Mouse (Mus musculus) v-Abl transformed pro-B cells (cell line): ENCODE data around the gene Atg7.

Source experiments
- in situ Hi-C, 2 experiments: fragments of 400-800 bp; cut with MboI; formaldehyde crosslinking; loops; one replicate each; pipeline ENCODE4 v1.15.1; 2025; ENCODE audit not compliant: unreplicated experiment in 2 of 2

The Atg7 gene

DNA sequence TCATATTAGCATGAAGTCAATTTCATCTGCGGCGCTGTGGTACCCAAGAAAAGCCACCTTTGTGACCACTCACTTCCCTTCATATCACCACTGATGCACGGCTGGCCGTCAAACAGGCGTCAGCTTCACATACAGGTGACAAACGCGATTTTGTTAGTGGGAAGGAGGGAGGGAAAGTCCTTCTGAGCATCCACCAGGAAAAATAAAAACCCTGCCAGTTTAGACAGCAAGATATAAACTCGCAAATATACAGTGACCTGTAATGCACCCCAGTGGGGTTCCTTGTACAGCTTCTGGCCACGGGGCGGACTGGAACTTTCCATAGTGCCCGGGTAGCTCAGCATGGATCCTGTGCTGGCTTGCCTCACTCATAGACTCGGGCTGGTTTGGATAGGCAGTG, 248.9 kb downstream of the Atg7 start:
- in situ Hi-C loops, result no loop called here

DNA sequence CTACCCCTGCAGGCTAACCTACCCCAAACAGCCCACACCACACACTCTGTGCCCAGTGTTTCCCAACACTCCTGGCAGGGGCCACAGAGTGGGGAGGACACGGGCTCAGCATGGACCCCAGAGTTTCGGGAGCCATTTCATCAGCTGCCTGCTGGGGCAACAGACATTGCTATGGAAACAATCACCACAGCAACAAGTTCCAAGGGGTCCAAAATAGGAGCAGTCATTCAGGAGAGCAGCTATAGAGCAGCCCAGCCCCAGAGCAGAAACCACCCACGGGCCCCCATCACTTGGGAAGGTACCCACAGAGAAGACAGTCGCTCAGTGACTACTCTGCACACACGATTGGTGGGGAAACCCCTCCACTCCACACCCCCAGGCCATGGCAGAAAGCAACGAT, 249.5 kb downstream of the Atg7 start:
- in situ Hi-C loops, result no loop called here

DNA sequence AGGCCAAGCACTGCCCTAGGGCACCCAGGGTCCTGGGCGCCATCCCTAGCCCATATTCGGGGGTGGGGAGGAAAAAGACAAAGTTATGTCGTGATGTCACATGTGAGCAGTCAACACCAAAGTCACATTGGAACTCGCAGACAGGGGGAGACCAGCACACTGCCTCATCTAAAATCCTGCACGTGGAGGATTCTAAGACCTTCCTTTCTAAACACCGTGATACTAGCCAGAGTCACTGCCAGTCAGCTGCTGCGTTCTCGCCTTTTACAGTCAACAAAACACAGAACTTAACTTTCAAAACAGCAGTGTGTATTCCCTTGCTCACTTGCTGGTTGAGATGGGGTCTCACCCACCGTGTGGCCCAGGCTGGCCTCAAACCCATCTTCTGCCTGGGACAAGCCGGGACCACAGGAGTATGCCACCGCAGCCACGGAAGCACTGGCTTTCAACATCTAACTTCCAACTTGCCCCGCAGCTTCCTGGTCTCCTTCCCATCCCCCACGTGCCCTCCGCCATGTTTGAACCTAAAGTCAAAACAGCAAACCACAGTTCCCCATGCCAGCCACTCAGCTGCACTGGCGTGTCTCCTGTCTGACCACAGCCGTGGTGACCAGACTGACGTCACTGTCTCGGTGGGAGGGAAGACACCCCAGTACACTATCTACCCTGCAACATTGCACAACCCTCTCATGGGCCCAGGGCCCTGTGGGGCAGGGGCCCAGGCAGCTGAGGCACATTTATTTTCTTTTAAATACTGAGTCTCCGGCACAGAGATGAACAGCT, 250.7 kb downstream of the Atg7 start:
- in situ Hi-C loops, result no loop called here

DNA sequence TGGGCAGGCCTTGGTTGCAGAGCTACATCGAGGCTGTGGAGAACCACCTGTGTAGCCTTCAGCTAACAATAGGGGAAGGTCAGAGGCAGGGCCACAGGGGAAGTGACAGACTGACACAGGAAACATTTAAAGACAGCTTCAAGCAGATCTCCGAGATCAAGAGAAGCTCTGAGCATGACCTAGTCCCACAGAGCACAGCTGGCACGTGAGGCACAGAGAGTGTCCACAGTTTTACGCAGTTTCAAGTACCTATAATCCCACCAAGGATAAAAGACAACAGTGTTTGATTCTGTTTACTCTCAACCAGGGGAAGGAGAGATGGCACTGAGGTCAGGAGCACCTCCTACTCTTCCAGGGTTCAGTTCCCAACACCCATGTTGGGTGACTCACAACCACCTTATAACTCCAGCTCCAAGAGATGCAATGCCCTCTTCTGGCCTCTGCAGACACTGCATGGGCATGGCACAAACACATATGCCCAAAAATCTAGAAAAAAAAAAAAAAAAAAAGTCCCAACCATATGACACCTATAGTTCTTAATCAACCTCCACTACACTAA, 251.7 kb downstream of the Atg7 start:
- in situ Hi-C loops, result no loop called here

DNA sequence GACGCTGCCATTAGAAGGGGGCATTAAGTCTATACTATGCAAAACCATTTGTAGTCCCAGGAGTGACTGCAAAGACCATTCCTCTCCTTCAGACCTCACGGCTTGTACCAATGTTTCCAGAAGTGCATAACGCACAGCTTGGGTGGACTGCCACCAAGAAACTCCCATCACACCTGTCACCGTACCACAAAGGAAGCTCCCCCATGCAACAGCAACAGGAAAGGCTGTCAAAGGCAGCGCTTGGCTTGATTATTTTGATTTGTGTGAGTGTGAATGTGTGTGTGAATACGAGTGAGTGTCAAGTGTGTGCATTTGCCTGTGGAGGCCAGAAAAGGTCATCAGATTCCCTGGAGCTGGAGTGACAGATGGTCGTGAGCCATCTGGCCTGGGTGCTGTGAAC, 252.3 kb downstream of the Atg7 start:
- in situ Hi-C loops, result no loop called here

DNA sequence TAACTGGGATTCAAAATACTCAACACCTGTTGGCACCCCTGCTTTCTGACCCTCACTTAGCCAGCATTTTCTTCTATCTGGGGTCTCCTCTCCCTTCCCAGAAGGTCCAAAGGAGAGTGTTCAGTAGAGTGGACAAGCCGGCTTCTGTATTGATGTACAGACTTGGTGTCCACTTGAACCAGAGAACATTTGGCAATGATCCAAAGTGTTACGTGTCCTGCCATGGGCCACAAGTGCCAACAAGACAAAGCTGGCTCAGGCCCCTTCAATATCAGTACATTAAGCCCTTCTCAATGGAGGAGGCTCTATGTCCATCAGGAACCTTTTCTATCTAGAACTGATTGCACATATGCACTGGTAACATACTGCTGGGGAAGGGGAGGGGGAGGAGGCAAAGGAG, 253.4 kb downstream of the Atg7 start:
- in situ Hi-C loops, result no loop called here

DNA sequence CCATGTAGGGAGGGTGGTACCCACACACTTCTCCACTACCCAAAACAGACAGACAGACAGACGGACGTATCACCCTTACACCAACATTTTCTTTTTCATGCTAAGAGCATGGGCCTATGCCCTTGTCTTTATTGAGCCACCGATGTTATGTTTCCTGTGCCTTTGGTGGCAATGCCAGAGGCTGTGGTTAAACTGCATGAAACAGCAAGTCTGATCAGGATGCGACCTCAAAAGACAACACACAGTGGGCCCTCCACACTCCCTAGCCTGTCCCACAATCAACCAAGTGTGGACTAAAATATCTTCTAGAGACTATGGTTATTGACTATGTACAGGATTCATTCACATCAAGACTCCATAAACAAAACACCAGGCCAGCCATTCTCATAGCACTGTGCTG, 256.1 kb downstream of the Atg7 start:
- in situ Hi-C loops, result no loop called here

DNA sequence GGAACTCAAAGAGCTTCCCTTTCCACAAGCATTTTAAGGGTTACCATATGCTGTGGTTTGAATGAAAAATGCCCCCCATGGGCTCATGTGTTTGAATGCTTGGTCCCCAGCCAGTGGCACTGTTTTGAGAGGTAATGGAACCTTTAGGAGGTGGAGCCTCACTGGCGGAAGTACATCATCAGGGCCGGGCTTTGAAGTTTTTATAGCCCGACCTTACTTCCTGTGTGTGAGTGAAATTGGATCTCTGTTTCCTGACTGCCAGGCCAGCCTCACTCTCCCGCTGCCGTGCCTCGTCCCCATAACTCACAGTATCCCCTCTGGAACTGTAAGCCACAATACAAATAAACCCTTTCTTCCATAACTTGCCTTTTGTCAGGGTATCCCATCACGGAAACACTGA, 256.8 kb downstream of the Atg7 start:
- in situ Hi-C loops, result no loop called here

DNA sequence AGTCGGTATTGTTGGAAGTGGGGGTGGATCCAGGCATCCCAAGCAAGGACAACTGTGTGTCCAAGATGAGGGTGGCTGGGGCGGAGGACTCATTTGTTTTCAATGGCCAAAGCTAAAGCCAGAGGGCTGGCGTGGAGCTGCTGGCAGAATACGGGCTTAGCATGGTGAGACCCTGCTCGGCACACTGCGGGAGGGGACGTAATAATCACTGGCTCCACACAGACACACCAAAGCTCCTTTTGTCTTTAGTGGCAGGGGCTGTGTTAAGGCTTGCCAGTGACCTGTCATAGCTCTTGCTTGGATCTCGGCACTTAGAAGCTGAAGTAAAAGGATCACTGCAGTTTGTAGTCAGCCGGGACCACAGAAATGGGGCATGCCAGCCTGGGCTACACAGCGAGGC, 257.3 kb downstream of the Atg7 start:
- in situ Hi-C loops, result no loop called here

DNA sequence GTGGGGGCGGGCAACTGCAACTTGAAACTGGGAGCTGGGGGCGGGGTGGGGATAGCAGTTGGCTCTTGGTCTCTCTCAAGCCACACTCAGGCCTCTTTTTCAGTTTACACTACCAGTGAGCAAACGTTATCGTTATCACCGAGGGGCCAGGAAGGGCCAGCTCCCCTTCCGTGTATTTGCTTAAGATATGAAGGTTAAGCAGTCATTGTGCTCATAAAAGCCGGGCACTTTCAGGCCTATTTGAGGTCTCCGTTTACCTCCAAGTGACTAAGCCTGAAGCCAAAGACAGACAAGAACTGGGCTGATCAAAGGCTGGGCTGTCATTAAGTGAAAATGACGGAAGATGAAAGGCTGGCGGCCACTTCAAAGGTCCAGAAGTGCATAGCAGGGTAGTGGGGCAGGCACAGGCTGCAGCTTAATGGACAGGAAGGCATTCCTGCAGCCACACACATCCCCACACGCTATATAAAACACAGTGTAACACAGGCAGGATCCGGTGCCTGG, 258.5 kb downstream of the Atg7 start:
- in situ Hi-C loops, result no loop called here

DNA sequence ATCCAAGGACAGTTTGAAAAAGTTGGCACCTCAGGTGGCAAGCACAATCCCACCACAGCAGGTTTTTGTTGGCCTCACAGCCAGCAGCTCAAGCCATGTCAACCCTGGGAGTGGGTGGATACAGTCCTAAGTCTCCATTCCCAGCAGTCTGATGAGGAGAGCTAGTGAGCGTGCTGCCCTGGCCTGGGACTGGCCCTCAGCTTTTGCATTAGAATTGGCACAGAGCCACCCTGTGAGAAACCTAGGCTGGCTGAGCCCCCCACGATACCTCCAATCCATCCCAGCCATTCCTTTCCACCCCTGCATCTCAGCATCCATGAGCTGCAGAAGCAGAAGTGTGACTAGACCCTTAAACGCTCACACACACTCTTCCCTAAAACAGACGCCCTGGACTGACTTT, 259.0 kb downstream of the Atg7 start:
- in situ Hi-C loops, result no loop called here

DNA sequence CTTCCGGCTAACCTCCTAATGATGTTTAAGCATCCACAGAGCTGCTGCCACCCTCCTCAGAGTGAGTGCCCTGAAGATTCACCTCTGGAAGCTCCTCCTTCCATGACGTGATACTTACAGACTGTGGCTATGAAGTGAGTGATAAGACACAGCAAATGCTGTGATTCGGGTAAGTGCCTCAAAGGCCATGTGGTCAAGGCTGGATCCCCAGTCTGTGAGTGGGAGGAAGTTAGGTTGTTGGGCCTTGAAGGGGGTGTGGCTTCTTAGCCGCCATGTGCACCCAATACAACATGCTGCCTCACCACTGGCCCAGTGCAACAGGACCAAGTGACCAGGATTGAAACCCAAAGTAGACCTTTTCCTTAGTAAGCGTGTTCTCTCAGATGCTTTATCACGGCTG, 261.3 kb downstream of the Atg7 start:
- in situ Hi-C loops, result no loop called here

DNA sequence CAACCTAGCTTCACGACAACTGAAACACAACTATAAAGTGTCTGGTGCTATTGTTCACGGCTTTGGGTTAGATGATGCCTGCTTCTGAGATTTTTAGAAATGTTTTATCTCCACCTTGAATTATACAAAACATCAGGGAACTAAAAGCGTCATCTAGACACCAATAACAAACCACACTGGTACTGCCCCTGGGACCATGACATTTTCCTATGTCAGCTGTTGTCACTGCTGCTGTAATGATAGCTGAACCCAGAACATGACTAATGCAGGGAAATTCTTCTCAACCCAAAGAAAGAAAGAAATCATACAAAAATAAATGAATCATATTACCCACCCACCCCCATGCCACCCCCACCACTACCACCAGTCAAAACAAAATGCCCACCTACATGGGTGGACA, 261.9 kb downstream of the Atg7 start:
- in situ Hi-C loops, result no loop called here

DNA sequence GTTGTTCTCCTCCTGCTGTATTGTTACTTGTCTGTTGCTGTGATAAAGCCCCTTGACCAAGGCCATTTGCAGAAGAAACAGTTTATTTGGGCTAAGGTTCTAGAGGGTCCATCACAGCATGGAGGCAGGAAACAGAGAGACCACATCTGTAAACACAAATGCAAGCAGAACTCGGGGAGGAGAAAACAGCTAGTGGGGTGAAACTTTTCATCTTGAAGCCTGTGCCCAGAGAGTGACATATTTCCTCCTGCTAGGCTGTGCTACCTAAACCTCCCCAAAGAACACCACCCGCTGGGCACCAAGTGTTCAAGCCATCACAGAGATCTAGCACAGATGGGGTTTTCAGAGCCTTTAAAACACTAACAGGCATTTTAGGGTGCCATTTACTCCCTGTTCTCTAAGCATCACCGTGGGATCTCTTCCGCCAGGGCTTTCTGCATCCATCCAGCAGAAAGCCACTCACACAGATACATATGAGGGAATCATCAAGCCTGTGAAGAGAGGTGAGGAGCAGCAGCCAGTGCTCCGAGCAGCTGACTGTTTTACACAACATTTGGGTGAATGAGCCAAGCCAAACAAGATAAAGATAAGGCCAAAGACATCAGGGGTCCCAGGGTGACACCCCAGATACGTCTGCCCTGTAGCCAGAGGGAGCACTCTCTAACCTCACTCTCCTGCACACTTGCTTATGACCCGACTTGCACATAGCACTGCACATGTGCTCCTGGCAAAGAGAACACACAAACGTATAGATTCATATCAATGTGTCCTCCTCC, 262.5 kb downstream of the Atg7 start:
- in situ Hi-C loops, result no loop called here

DNA sequence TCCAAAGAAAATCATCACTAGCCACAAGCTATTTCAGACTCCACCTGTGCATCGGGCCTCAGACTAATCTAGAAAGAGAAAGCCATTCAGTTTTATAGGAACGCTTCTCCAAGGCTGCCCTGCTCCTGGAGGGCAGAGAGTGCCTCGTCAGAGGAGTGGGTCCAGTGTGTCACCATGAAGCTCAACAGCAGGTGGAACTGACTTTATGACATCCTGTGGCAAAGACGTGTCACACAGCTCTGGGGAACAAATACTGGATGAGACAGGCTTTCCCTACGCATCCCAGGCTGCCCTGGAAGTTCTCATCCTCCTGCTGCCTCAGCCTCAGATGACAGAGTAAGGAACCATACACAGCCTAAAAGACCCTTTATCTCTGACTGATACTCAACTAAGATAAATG, 263.3 kb downstream of the Atg7 start:
- in situ Hi-C loops, result no loop called here

DNA sequence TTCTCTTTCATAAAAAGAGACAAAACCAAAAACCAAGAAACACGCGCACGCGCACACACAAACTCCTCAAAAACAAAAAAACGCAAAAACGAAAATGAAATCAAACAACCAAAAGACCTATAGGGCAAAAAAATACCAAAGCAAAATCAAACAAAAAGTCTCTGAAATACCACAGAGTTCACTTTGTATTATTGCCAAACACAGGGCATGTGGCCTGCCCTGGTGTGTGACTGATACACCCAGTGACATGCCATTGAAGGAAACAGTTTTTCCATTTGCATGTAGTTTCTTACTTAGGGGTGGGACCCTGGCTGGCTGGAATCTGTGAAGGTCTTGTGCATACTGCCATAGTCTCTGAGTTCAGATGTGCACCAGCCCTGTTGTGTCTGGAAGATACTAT, 264.6 kb downstream of the Atg7 start:
- in situ Hi-C loops, result no loop called here

DNA sequence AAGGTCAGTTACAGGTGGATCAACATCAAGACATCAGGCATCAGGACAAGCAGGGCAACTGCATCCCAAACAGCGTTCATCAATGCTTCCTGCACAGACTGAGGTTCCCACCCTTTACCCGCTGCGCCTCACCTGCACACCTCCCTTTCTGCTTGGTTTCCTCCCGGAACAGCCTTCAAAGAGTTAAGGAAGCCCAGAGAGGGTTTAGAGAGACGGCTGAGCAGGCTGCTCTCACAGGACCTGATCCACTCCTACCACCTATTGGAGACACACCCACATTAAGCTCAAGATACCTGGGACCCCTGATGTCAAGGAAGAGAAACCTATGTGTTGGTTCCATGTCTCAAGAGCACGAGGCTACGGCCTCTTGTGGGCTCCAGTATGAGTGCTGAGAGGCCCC, 266.9 kb downstream of the Atg7 start:
- in situ Hi-C loops, result no loop called here
